Mouse (Mus musculus): ENCODE data around the gene Olfr789. TPM values are rescaled to one million over a fixed set of nuclear protein-coding genes. Genes with fewer than 3 reads are reported as not detected.

Olfr789 gene
- total RNA-seq (2021) = not detected
- long read RNA-seq, experiment 1 = 0 reads
- long read RNA-seq, experiment 2 = 0 reads

DNA sequence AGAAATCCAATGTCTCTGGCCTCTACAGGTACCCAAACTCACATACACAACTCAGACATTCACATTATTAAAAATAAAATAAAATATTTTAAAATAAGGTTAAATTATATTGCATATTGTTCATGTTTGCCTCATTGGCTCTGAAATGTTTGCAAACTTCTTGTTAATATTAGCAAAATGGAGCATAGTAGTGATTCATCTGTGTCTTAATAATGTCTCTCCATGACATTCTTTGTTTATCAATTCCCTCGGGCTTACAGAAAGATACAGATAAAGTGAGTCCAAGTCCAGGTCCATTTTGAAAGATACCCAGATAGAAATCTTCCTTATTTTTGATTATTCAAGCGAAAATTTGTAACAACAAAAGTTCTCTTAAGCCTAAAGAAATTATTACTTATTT is at the start of gene Olfr789:
Gene Olfr789 (plus strand): TSS at position 301 of the 400 bp plus-strand sequence.
- TF ChIP-seq CTCF (IDR thresholded peaks at IDR 0.05) = no peak

DNA sequence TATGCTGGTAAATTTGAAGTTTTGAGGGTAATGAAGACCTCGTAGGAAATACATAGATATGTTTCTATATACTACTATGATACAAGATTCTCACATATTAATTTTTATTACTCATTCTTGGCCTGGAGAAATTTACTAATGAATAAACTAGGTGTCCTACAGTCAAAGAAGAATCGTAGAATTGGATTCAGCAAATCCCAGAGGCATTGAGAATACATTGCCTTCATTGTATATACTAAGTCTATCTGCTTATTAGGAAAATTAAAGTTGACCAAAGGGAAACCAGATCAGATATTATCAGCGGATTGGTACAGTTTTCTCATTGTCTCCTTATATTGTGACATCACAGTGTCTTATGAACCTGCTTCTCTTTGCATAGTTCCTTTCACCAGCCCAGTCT is 23.0 kb upstream of the Olfr789 start, which contains the start of gene Olfr787:
Gene Olfr787 (plus strand): TSS at position 301 of the 400 bp plus-strand sequence.
- intact Hi-C loops (cut with DNase I) = no loop called here
- no peak for DNase-seq
- H3K4me3 ChIP-seq = no peak within 1 kb of the TSS
- TF ChIP-seq CTCF (IDR thresholded peaks at IDR 0.05) = no peak
- no peak within 1 kb of the TSS for H3K27ac ChIP-seq

More for the DNA sequence above, at the start of gene Olfr789:
- Histone ChIP-seq H3K27ac (no peak within 1 kb of the TSS), H3K4me3 (no peak within 1 kb of the TSS)
- DNase-seq = no peak
- intact Hi-C loops (cut with DNase I) = no loop called here

DNA sequence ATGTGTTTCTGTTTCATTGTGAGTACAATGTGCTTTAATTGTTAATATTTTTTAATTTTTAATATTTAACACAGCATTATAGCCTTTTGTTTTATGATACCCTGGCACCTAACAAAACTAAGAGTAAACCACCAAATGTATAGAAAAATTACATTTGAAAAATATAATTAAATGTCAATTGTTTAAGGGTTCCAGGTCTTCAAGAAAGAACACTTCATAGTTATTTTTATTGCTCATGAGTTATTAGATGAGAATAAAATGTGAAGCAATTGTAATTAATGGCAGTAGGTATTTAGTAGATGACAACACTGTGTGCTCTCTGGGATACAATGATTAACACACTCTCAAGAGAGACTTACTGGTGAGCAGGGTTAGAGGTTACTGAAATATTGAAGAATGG is 13.9 kb upstream of the Olfr789 start, which contains the start of gene Olfr788:
Gene Olfr788 (plus strand): TSS at position 301 of the 400 bp plus-strand sequence.
- intact Hi-C loops (cut with DNase I) = no loop called here

DNA sequence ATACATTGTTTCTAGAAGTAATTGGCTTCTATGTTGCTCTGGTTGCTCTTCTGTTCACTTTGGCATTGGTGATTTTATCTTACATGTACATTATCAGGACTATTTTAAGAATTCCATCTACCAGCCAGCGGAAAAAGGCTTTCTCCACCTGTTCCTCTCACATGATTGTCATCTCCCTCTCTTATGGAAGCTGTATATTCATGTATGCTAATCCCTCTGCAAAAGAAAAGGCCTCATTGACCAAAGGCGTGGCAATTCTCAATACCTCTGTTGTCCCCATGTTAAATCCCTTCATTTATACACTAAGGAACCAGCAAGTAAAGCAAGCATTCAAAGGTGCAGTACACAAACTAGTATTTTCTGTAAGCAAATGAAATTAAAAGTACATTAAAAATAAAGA is 11.3 kb upstream of the Olfr789 start:
- no peak overlapping the region for H3K27ac ChIP-seq
- intact Hi-C loops (cut with DNase I) = no loop called here
- DNase-seq = no peak
- no peak overlapping the region for H3K4me3 ChIP-seq
- TF ChIP-seq CTCF (IDR thresholded peaks at IDR 0.05) = no peak

More for the DNA sequence above, 13.9 kb upstream of the Olfr789 start, which contains the start of gene Olfr788:
- no peak for TF ChIP-seq CTCF (IDR thresholded peaks at IDR 0.05)
- H3K27ac ChIP-seq = no peak within 1 kb of the TSS
- DNase-seq = no peak
- H3K4me3 ChIP-seq = no peak within 1 kb of the TSS

DNA sequence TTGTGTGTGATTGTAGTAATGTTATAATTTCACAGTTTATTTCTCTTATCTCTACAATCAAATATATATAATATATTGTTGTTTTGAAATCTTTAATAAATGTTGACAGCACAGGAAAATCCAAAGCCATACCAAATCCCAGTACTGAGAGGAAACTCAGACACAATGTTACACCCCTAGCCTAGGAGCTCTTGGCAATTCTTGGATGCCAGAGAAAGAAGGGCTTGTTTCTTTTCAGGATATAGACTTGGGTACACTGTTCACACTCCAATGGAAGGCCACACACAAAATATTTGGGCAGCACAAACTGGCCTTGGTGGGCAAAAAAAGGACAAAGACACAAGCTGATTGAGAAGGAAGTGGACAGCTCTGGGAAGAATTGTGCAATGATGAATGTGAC is 10.8 kb upstream of the Olfr789 start:
- TF ChIP-seq CTCF (IDR thresholded peaks at IDR 0.05) = no peak
- no peak overlapping the region for H3K27ac ChIP-seq
- no peak overlapping the region for H3K4me3 ChIP-seq
- no peak for DNase-seq
- intact Hi-C loops (cut with DNase I) = no loop called here

DNA sequence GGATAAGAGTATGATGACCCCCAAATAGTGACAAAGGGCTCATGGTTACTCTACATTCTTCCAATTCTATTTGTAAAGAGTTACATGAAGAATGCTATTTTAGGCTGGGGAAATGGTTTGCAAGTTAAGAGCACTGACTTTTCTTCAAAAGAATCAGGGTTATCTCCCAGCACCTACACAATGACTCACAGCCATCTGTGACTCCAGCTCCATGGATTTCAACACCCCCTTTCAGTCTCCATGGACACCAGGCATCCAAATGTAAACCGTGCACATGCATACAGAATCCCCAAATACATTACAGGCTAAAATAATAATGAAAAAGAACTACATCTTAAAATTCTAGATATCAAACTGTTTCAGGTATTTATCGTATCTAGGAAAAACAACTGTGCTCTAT is 5.5 kb downstream of the Olfr789 start:
- intact Hi-C loops (cut with DNase I) = no loop called here
- H3K4me3 ChIP-seq = no peak overlapping the region
- no peak overlapping the region for H3K27ac ChIP-seq
- DNase-seq = no peak
- no peak for TF ChIP-seq CTCF (IDR thresholded peaks at IDR 0.05)

DNA sequence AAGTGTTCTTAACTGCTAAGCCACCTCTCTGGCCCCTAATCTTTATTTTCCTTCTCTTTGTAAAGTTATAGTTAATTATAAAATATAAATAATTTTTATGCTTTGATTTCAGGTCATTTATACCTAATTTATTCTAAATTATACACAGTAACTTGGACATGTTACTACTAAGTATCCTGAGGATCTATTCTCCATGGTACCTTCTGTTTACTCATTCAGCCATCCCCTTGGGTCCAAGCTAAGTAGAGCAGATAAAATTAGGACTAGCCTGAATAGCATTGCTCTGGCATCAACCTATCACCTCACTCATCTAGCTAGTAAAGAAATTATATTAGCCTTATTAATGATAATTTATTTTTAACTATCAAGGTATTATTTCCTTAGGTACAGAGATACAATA is 13.6 kb downstream of the Olfr789 start, which contains the start of gene Olfr790:
Gene Olfr790 (plus strand): TSS at position 301 of the 400 bp plus-strand sequence.
- intact Hi-C loops (cut with DNase I) = no loop called here
- Histone ChIP-seq H3K27ac (no peak within 1 kb of the TSS), H3K4me3 (no peak within 1 kb of the TSS)
- no peak for DNase-seq
- no peak for TF ChIP-seq CTCF (IDR thresholded peaks at IDR 0.05)

DNA sequence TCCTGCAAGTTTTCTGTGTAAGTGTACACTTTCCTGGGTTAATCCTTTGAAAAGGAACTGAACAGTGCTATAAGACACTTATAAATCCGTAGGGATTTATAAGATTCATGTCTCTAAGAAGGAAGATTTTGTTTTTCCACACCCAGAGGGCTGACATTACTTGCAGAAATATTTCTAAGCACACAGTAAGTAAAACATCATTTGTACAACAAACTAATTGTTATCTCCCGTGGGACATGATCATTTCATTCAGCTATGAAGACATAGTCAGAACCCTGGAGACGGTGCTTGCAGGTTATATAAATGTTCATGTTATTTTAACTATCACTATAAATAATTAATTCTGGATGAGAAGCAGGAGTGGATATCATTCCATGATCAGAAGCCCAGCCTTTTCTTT is 36.9 kb downstream of the Olfr789 start, which contains the start of gene Olfr791:
Gene Olfr791 (plus strand): TSS at position 301 of the 400 bp plus-strand sequence.
- Histone ChIP-seq H3K4me3 (no peak within 1 kb of the TSS), H3K27ac (no peak within 1 kb of the TSS)
- intact Hi-C loops (cut with DNase I) = no loop called here
- no peak for DNase-seq
- no peak for TF ChIP-seq CTCF (IDR thresholded peaks at IDR 0.05)

DNA sequence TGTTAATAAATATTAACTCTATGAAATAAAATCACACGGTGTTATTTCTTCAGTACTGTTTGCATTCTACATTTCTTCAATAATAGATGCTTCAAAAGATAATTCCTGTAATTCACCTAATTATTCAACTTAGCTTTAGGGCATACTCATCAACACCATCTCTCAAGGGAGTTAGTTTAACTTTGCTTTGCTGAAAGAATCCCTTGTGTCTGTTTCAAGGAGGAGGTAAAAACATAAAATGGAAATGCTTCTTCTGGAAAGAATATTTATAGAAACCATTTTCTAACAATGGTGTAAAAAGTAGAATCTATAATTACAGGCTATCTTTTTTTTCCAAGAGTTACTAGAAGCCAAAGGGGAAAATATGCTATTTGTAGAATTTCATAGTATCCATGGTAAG is 54.3 kb downstream of the Olfr789 start, which contains the start of gene Olfr792:
Gene Olfr792 (plus strand): TSS at position 301 of the 400 bp plus-strand sequence.
- TF ChIP-seq CTCF (IDR thresholded peaks at IDR 0.05) = no peak
- Histone ChIP-seq H3K27ac (no peak within 1 kb of the TSS), H3K4me3 (no peak within 1 kb of the TSS)
- no peak for DNase-seq
- intact Hi-C loops (cut with DNase I) = no loop called here

Other genes with a start within 250 kb of the Olfr789 start
- not detected for gene Olfr774, start 248.5 kb upstream of the Olfr789 start, total RNA-seq (2021)
- gene Olfr775, start 236.3 kb upstream of the Olfr789 start, total RNA-seq (2021) = not detected
- not detected for gene Olfr776, start 225.6 kb upstream of the Olfr789 start, total RNA-seq (2021)
- not detected for gene Olfr777, start 213.3 kb upstream of the Olfr789 start, total RNA-seq (2021)
- not detected for gene Olfr780, start 166.6 kb upstream of the Olfr789 start, total RNA-seq (2021)
- gene Olfr781, start 155.9 kb upstream of the Olfr789 start, total RNA-seq (2021) = not detected
- not detected for gene Olfr782, start 135.9 kb upstream of the Olfr789 start, total RNA-seq (2021)
- gene Olfr784, start 100.7 kb upstream of the Olfr789 start, total RNA-seq (2021) = not detected
- gene Olfr785, start 79.3 kb upstream of the Olfr789 start, total RNA-seq (2021) = not detected
- not detected for gene Olfr786, start 57.4 kb upstream of the Olfr789 start, total RNA-seq (2021)
- not detected for gene Olfr787, start 22.9 kb upstream of the Olfr789 start, total RNA-seq (2021)
- gene Olfr788, start 13.8 kb upstream of the Olfr789 start, total RNA-seq (2021) = not detected
- gene Olfr790, start 13.7 kb downstream of the Olfr789 start, total RNA-seq (2021) = not detected
- gene Olfr791, start 37.0 kb downstream of the Olfr789 start, total RNA-seq (2021) = not detected
- gene Olfr792, start 54.4 kb downstream of the Olfr789 start, total RNA-seq (2021) = not detected
- gene Olfr794, start 82.9 kb downstream of the Olfr789 start, total RNA-seq (2021) = not detected
- gene Olfr796, start 127.8 kb downstream of the Olfr789 start, total RNA-seq (2021) = not detected
- not detected for gene Olfr798, start 143.2 kb downstream of the Olfr789 start, total RNA-seq (2021)
- gene Olfr799, start 152.7 kb downstream of the Olfr789 start, total RNA-seq (2021) = not detected
- gene Olfr800, start 172.9 kb downstream of the Olfr789 start, total RNA-seq (2021) = not detected
- not detected for gene Olfr801, start 189.1 kb downstream of the Olfr789 start, total RNA-seq (2021)
- not detected for gene Olfr802, start 203.4 kb downstream of the Olfr789 start, total RNA-seq (2021)
- gene Olfr803, start 209.5 kb downstream of the Olfr789 start, total RNA-seq (2021) = not detected
- not detected for gene Olfr804, start 218.5 kb downstream of the Olfr789 start, total RNA-seq (2021)
- gene Olfr805, start 244.6 kb downstream of the Olfr789 start, total RNA-seq (2021) = not detected